Mouse (Mus musculus): ENCODE data around the gene Pde4b.

Gene Pde4b

DNA sequence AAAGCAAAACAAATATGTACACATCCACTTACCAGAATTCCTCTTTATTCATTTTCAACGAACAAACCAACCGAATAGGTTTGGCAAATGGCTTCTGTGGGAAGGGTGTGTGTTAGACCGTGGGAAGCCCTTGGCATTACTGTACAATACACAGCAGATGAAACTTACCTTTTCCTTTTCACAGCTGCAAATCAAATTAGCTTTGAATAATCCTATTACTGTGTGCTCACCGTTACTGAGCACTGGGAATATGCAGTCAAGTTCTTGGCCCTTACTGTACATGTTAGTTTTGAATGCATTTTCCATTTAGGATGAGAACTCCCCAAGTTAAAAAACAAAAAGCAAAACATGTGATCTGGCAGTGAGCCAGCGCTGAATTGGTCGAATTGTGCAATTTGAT, 199.8 kb downstream of the Pde4b start:
- no peak for DNase-seq (ENCODE audit: low read depth)

GRCm38 (mm10) chr4:102290052-102290734, 202.8 kb downstream of the Pde4b start:
- no peak for DNase-seq (ENCODE audit: low read depth)

GRCm38 (mm10) chr4:102297558-102297957, 210.2 kb downstream of the Pde4b start:
- no peak for DNase-seq (ENCODE audit: low read depth)

DNA sequence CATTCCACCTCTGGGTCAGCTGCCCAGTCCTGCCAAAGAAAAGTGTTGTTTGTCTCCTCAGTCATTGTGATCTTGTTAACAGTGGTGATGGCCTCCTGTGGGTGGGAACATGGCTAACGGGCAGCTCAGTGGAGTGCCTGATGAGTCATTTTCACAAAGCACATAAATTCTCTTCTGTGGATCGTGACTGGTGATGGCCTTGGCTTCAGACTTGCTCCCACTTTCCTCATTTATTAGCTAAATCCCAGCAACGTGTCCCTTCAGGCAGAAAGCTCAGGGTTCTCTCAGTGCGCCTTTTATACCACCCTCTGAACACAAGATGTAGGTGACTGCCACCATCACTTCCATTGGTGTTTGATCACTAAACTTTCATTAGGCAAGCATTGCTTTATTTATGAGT, 215.2 kb downstream of the Pde4b start:
- DNase-seq (ENCODE audit: low read depth), result no peak

GRCm38 (mm10) chr4:102307661-102308297, 220.4 kb downstream of the Pde4b start:
- DNase-seq (ENCODE audit: low read depth), result no peak

GRCm38 (mm10) chr4:102310630-102311029, 223.3 kb downstream of the Pde4b start:
- DNase-seq (ENCODE audit: low read depth), result no peak

DNA sequence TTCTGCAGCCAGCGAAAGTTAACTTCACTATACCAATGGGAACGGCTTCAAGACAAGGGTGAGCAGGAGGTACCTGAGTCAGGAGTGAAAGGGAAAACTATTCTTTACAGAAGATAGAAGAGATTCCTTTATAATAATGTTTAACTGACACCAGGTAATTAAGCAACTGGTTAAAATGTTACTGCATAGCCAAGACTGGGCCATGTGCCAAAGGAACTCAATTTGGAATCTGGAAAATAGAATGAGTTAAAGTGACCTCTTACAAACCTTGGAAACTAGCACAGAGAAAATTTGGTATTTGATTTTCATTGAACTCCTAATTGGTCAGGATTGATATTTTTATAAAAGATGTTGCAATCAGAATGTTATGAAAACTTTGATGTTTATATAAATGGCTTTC, 228.7 kb downstream of the Pde4b start:
- no peak for DNase-seq (ENCODE audit: low read depth)

GRCm38 (mm10) chr4:102316699-102317285, 229.4 kb downstream of the Pde4b start:
- DNase-seq (ENCODE audit: low read depth), result no peak

DNA sequence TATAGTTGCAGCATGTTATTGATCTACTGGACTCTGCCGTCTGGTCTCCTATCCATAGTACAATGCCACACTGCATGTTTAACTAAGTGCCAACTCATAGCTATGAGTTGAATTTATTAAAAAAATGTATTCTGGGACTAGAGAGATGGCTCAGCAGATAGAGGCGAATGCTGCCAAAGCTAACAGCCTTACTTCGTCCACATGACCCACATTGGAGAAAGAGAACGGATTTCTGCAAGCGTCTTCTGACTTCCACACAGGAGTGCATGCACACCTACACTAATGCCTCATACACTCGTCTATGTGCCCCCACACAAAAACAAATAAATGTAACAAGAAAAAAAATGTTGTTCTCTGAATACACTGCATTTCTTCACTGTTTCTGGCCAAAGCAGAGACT, 231.3 kb downstream of the Pde4b start:
- DNase-seq (ENCODE audit: low read depth), result no peak

DNA sequence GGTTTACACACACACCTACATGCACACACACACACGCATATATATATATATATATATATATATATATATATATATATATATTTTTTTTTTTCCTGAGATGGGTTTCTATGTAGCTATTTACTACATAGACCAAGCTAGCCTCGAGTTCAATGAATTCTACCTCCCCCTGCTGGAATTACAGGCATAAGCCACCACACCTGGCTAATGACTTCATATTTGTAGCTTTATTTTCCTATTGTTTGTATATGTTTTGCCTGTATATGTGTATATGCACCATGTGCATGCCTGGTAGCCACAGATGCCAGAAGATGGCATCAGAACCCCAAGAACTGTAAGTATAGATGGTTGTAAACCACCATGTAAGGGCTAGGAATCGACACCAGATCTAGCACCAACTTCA, 234.0 kb downstream of the Pde4b start:
- no peak for DNase-seq (ENCODE audit: low read depth)

GRCm38 (mm10) chr4:102332386-102332785, 245.0 kb downstream of the Pde4b start:
- no peak for DNase-seq (ENCODE audit: low read depth)

- no peak for DNase-seq (ENCODE audit: low read depth)
Observed at GRCm38 (mm10) chr4:102332885-102333284, 245.5 kb downstream of the Pde4b start.

- no peak for DNase-seq (ENCODE audit: low read depth)
Observed at GRCm38 (mm10) chr4:102346911-102347492, 259.7 kb downstream of the Pde4b start.

GRCm38 (mm10) chr4:102351476-102352475, 264.4 kb downstream of the Pde4b start:
- no peak for DNase-seq (ENCODE audit: low read depth)

GRCm38 (mm10) chr4:102353641-102354403, 266.5 kb downstream of the Pde4b start:
- no peak for DNase-seq (ENCODE audit: low read depth)

GRCm38 (mm10) chr4:102368105-102368735, 280.9 kb downstream of the Pde4b start:
- DNase-seq (ENCODE audit: low read depth), result no peak

DNA sequence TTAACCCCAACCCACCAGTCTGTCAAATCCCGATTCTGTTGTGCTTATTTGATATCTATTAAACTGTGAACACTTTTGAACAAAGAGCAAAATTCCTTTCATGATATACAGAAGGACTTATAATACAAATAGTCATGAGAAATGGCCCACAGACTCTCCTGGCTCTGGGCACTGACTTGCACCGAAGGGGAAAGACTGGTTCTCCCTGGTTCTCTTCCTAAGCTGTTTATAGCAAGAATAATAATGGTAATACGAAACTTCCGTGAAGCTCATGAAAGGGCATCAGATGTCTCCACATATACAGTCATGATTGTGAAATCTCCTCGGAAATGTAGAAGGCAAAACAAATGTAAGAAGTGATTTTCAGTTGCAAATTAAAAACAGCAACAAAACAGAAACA, 287.3 kb downstream of the Pde4b start:
- no peak for DNase-seq (ENCODE audit: low read depth)

- DNase-seq (ENCODE audit: low read depth), result no peak
Observed at GRCm38 (mm10) chr4:102382763-102383505, 295.6 kb downstream of the Pde4b start.

GRCm38 (mm10) chr4:102393605-102394004, 306.3 kb downstream of the Pde4b start:
- no peak for DNase-seq (ENCODE audit: low read depth)

DNA sequence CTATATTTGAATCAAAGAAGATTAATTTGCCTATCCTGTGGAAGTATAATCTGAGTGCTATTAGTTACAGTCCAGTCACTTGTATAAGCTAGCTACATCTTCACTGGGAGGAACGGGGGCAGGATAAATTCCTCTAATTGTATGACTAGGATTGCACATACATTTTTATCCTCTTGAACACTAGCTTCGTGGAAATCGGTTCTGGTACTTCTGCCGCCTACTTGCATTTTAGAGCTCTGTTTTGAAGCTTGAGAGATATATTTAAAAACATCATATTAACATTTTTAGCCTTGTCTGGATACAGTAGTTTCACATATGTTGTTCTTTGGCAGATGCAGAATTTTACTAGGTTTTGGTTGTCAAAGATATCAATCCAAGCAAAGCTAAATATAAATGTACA, 310.0 kb downstream of the Pde4b start:
- DNase-seq (ENCODE audit: low read depth), result no peak

Measured in c-Kit-positive CD71-negative TER-119-negative erythroid progenitor cells, embryonic 14.5 days (primary cell).